Mouse (Mus musculus) heart, postnatal 0 days (tissue): ENCODE measurements around the gene Rnf26.

Experiments used
- CTCF ChIP-seq: IDR thresholded peaks from 2 replicates; pipeline ENCODE4 v1.5.1; 2016; ENCODE audit warnings: antibody characterized with exemption, control low read depth, low read depth
- EP300 ChIP-seq: IDR thresholded peaks from 2 replicates; pipeline ENCODE4 v1.6.1; 2016; ENCODE audit warnings: antibody characterized with exemption, low read depth

DNA sequence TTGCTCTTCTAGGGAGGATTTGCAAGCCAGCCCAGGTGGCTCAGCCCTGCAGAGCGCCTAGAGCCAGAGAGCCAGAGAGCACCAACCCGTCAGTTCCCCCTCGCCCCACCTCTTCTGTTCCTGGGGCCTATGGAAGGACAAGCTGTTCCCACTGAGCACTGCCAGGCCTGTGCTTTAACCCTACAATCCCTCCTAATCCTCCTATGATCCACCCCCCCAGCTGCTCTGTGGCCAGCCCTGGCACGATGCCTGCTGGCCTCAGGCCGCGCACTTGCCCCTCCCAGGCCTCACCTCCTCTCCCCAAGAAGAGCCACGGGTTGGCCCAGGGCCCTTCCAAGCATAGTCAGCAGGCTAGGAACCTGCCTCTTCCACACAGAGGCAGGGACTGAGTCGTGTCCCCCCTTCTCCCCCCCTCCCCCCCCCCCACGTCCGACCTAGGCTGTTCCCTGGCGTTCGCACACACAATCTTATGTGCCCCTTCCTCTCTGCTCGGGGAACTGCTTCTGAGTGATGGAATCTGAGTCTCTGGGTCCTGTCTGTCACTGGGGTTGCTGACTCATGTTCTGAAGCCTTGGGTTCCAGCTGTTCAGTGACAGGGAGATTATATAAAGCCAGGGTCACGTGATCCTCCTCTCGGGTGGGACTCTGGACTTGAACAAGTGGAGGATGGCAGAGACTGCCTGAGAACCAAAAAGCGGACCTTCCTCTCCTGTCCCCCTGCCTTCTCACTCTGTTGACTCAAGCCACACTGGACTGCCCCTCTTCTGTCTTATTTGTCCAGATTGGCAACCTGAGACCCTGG is 34.2 kb downstream of the Rnf26 start:
- TF ChIP-seq CTCF (no peak), EP300 (peak; percentile 95)
